Mouse (Mus musculus): ENCODE measurements around the gene 2410131K14Rik.

GRCm38 (mm10) chr5:118291453-118291852 is 46.4 kb downstream of the 2410131K14Rik start:
- TF ChIP-seq POLR2A (IDR thresholded peaks at IDR 0.05; ENCODE audit: control insufficient read depth, extremely low read depth, insufficient read depth, low read length, poor library complexity) (no peak), CTCF (IDR thresholded peaks at IDR 0.05; ENCODE audit: borderline replicate concordance, control insufficient read depth, extremely low read depth, insufficient read depth, low read length, poor library complexity) (no peak)

Data from thymus, adult 2 months (tissue).